Mouse (Mus musculus) cerebral cortex, adult 2 months (tissue): ENCODE measurements around the gene Tmem9.

Source experiments
- WGBS: fragments of 180-500 bp; shearing (Covaris S2); methylation state at CpG from one replicate; pipeline ENCODE4 v1.1.7; 2018; 5-methylcytosine and 5-hydroxymethylcytosine counted together

Tmem9 gene

GRCm38 (mm10) chr1:136007211-136008158 is at the start of gene Tmem9:
Gene Tmem9, plus strand, starts transcription at chr1:136008150.
- WGBS: 15% methylated on average over 37 of the region's 37 CpGs

GRCm38 (mm10) chr1:135958483-135958882 is 49.5 kb upstream of the Tmem9 start:
- 32% methylated on average over 4 of the region's 4 CpGs for WGBS

- WGBS: 68% methylated on average over 5 of the region's 5 CpGs
These were observed 44.8 kb upstream of the Tmem9 start for GRCm38 (mm10) chr1:135963177-135963576.

- 51% methylated on average over 11 of the region's 11 CpGs for WGBS
These were observed 43.4 kb upstream of the Tmem9 start for GRCm38 (mm10) chr1:135964561-135964960.

- WGBS: 86% methylated on average over 4 of the region's 4 CpGs
These were observed 40.2 kb upstream of the Tmem9 start for GRCm38 (mm10) chr1:135967739-135968138.

GRCm38 (mm10) chr1:135970486-135970885 is 37.5 kb upstream of the Tmem9 start:
- WGBS: 81% methylated on average over 2 of the region's 2 CpGs

GRCm38 (mm10) chr1:135972576-135972975 is 35.4 kb upstream of the Tmem9 start:
- WGBS: 90% methylated on average over 3 of the region's 3 CpGs

GRCm38 (mm10) chr1:135984105-135984504 is 23.8 kb upstream of the Tmem9 start:
- WGBS: 54% methylated on average over 5 of the region's 5 CpGs

- WGBS: 77% methylated on average over 4 of the region's 4 CpGs
These were observed 14.5 kb upstream of the Tmem9 start for GRCm38 (mm10) chr1:135993470-135993869.

GRCm38 (mm10) chr1:135997537-135997936 is 10.4 kb upstream of the Tmem9 start:
- 79% methylated on average over 7 of the region's 7 CpGs for WGBS

GRCm38 (mm10) chr1:135999720-136000287 is 8.1 kb upstream of the Tmem9 start:
- WGBS: 42% methylated on average over 8 of the region's 8 CpGs

GRCm38 (mm10) chr1:136001438-136001837 is 6.5 kb upstream of the Tmem9 start:
- 96% methylated on average over 2 of the region's 2 CpGs for WGBS

- WGBS: 94% methylated on average over 3 of the region's 3 CpGs
These were observed 1.6 kb upstream of the Tmem9 start, which contains the start of gene Igfn1 for GRCm38 (mm10) chr1:136006292-136006748. Gene Igfn1, minus strand, starts transcription at chr1:136006342.

- WGBS: 24% methylated on average over 8 of the region's 8 CpGs
These were observed 196 bp downstream of the Tmem9 start for GRCm38 (mm10) chr1:136008159-136008533.

GRCm38 (mm10) chr1:136010247-136010646 is 2.3 kb downstream of the Tmem9 start:
- 90% methylated on average over 4 of the region's 4 CpGs for WGBS

- whole genome bisulfite sequencing: 74% methylated on average over 4 of the region's 4 CpGs
These were observed 5.6 kb downstream of the Tmem9 start for GRCm38 (mm10) chr1:136013513-136013912.

GRCm38 (mm10) chr1:136014796-136015502 is 7.0 kb downstream of the Tmem9 start:
- WGBS: 87% methylated on average over 2 of the region's 2 CpGs

GRCm38 (mm10) chr1:136017307-136017706 is 9.4 kb downstream of the Tmem9 start:
- 88% methylated on average over 2 of the region's 2 CpGs for WGBS

- WGBS: under 1% methylated on average over 22 of the region's 22 CpGs
These were observed 10.0 kb downstream of the Tmem9 start for GRCm38 (mm10) chr1:136017907-136018313.

GRCm38 (mm10) chr1:136018390-136019189 is 10.6 kb downstream of the Tmem9 start:
- WGBS: 4% methylated on average over 24 of the region's 24 CpGs

- 72% methylated on average over 7 of the region's 7 CpGs for WGBS
These were observed 22.3 kb downstream of the Tmem9 start for GRCm38 (mm10) chr1:136030201-136030600.
